Mouse (Mus musculus): ENCODE measurements around the gene Col19a1.

DNA sequence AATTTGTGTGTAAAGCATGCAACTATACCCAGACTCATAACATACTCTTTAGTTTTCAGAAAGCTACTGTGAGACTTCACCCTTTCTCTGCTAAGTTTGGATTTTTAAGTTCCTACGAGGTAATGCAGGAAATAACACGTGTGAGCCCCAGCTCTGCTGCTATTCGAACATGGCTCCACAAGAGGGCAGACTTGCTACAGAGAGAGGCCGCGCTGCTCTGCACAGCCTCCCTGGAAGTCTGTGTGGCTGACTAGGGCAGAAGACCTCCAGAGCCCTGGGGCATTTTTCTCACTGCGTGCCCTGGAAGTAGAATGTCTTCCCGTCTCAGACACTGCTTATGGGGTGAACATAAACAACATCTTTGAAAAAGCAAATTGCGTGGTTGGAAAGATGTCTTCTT lies 284.6 kb downstream of the Col19a1 start:
- TF ChIP-seq POLR2A (IDR thresholded peaks at IDR 0.05; ENCODE audit: insufficient read length, low read depth), result no peak
- no peak for TF ChIP-seq MAX (IDR thresholded peaks at IDR 0.05; ENCODE audit: low read depth)
- TF ChIP-seq CEBPB (IDR thresholded peaks at IDR 0.05; ENCODE audit: insufficient read depth, poor library complexity, severe bottlenecking), result no peak
- TF ChIP-seq E2F4 (IDR thresholded peaks at IDR 0.05; ENCODE audit: insufficient read depth), result no peak
